Mouse (Mus musculus) adrenal gland, adult 18-20 months (tissue): ENCODE measurements around the gene Gars. TPM values are rescaled to one million over a fixed set of nuclear protein-coding genes. Genes with fewer than 3 reads are reported as not detected.

ENCODE experiments used
- DNase-seq, 2 experiments: peaks; one replicate each; pipeline ENCODE4 v3.0.0; 2021 to 2022; ENCODE audit warnings: low spot score in 2 of 2
- long read RNA-seq, 2 experiments: library from polyadenylated mRNA; stranded (forward); transcript quantifications; one replicate each; pipeline ENCODE4 v2.0.0; 2021
- total RNA-seq, 2 experiments: library from RNA; stranded (reverse); gene quantifications; 1 replicate in 1 of 2; 2 replicates in 1 of 2; pipeline ENCODE4 v1.2.3; 2021

Gene Gars
- 10 to 100 TPM; 72.0 to 86.6 TPM for total RNA-seq
- long read RNA-seq, experiment 1, transcript Gars-201 (17 exons, 2,380 nt) = major isoform, 100 of 109 reads
- long read RNA-seq, experiment 1, partial matches to known transcripts = 3 of 109 reads
- long read RNA-seq, experiment 1, other reads (novel, unspliced or antisense) = 6 of 109 reads
- long read RNA-seq, experiment 2, transcript Gars-201 (17 exons, 2,380 nt) = major isoform, 210 of 237 reads
- long read RNA-seq, experiment 2, partial matches to known transcripts = 21 of 237 reads
- long read RNA-seq, experiment 2, other reads (novel, unspliced or antisense) = 6 of 237 reads

DNA sequence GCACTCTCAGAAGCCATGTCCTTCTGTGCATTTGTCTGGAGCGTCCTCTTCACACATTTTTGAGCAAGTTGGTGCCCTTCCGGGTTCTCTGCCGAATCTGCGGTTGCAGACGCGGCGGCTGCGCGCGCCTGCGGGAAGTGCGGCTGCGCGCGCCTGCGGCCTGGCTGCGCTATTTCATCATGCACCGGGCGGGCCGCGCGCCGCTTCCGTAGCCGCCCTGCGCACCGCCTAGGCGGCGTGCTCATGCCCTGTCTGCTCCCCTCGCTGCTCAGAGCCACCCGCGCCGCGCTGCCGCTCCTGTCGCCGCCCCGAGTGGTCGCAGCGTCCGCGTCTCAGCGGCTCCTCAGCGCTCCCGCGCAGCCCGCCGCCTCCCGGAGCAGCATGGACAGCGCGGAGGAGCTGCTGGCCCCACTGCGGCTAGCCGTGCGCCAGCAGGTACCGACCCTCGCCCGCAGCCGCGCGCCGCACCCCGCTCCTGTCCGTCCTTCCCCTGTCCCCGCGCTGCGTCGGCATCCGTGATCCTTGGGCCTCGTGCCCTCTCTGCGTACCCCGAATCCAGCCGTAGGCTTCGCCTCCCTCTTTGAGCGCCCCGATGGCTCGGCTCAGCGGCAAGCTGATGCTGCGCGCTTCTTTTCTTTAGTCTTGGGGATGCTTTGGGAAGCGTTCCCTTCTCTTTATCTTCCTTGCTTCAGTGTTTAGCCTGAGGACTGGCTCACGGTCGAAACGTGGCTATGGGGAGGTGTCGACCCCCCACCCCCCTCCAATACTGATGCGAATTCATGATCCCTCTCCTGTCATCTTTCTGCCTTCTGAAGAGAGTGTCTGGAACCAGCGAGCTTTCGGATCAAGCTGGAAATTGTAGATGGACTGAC is at the start of gene Gars:
Gene Gars (plus strand): TSS at position 209 of the 872 bp plus-strand sequence.
- peak; percentile 81 to 86 for DNase-seq

DNA sequence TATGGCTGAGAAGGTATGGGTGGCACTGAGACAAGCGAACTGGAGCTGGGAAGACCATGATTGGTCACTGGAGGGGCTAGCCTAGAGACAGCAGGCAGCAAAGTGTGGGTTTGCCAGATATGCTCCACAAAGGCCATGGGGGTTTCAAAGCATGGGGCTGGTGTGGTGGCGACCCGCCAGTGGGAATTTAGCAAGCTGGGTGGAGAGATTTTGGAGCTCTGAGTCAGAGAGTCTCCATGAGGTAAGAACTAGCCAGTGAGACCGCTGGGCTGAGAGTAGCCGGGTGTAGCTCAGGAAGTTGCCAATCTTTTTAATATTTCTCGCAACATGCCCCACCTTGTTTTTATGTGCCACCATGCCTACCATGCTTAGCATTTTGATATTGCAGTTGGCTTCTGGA is 49.7 kb upstream of the Gars start:
- DNase-seq = no peak

DNA sequence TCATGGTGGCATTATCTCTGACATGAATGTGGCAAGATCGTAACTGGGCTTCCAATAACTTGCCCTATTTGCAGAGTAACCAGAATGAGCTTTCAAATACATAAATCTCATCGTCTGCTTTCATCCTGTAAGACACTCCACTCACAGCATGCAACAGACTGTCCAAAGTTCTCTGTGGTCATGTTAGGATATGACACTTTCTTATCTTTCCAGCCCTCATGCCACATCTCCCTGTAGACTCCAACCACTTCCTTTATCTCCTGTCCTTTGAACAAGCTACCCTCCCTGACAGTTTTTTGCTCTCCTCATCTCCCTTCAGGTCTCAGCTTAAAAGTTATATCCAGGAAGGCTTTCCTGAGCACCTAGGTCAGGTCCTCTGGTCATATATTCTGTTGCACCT is 46.6 kb upstream of the Gars start:
- DNase-seq = no peak

DNA sequence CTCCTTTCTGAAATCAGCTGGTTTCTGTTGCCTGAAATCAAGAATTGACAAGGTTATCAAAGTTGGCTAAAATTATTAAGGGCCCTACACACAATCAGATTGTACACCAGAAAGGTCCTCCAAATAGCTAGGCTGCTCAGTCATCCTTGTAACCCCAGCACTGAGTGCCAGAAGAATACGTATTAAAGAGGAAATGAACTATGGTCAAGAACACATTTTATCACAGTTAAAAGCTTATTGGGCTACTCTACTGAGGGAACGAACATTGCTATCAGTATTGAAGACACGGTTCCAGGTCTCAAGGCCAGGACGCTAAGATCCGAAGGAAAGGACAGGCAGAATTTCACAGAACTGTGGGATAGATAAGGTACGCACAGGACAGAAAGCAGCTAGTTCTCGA is 45.7 kb upstream of the Gars start:
- DNase-seq = no peak

DNA sequence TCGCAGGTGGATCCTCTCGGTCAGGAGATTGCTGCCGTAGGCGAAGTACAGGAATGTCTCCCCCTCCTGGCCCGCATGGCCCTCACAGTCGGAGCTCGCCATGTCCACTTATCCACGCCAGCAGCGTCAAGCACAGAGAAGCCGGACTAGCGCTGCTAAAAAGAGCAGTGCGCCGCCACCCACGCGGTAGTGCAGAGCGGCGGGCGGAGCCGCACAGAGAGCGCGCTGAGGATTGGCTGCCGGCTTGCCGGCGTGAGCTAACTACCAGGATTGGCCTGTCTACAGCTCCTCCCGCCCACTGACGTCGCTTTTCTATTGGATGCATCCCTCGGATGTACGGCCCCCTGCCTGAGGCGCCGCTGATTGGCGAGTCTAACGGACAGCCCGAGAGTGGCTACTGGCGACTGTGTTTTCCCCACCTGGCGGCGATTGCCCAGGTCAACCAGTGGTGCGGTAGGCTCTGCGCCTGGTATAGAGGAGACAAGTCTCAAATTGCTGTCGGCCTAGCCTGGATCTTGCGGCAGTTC is 45.0 kb upstream of the Gars start, which contains the start of gene Ggct:
Gene Ggct (minus strand): TSS at position 217 of the 527 bp plus-strand sequence.
- peak; percentile 91 to 92 for DNase-seq

DNA sequence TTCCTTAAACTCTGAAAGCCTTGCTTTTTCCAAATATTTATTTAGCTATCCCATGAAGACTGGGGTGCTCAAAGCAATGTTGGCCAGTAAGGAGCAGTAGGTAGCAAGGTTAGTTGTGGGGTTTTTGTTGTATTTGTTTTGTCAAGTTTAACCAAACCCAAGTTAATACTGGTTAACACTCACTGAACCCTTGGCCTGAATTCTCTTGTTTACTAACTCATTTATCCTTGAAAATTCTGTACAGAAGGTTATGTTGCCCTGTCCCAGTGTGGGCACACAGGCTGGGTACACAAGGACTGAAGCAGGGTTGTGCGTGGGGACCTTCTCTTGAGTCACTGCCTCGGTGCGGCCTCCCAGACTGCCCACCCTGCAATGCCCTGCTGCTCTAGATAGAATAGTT is 41.4 kb upstream of the Gars start:
- no peak for DNase-seq

DNA sequence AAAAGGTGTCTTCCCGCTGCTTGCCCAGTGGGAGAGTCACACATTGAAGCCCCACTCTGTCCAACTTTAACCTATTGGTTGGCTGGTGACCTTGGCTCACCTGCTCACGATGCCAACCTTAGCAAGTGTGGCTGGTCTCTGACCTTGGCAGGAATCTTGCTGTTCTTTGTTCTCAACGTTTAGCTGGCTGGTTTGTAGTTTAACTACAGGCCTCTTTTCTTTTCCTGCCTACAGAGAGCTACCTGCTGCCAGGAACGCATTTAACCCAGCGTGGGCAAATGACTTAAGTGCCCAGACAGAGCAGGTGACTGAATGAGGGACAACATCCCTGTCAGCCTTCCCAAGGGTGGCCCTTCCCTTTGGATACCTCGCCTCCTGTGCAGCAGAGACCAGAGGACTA is 40.1 kb upstream of the Gars start:
- DNase-seq = no peak

DNA sequence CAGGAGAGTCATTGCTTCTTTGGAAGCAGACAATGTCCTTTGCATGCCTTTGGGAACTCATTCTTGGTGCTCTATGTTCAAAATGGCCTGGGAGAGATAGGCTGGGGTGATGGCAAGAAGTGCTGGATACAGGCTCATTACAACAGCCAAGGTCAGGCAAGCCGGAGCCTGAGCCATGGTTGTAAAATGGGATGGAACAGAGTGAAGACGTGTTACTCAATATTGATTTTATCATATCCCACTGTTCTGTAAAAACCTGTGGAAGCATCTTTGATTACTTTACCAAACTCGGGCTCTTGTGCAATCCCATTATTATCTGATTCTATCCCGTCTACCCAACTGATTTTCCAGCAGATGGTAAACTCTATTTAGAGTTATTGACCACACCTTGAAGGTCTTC is 36.5 kb upstream of the Gars start:
- no peak for DNase-seq

DNA sequence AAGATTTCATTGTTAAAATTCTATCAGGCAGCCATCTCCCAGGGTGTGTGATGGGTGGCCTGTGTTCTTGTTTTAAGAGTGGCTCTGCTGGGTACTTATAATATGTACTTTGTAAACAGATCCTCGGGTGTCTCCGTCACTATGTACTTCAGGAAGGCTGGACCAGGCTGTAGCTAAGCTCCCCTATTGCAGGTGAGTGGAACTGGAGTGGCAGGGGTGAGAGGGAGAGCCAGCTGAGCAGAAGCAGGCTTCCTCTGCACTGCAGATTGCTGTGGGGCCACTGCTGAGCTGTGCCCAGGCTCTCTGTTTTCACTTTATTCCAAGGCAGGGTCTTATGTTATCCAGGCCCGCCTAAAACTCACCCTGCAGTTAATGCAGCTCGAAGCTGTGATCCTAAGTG is 35.4 kb upstream of the Gars start:
- DNase-seq = no peak

DNA sequence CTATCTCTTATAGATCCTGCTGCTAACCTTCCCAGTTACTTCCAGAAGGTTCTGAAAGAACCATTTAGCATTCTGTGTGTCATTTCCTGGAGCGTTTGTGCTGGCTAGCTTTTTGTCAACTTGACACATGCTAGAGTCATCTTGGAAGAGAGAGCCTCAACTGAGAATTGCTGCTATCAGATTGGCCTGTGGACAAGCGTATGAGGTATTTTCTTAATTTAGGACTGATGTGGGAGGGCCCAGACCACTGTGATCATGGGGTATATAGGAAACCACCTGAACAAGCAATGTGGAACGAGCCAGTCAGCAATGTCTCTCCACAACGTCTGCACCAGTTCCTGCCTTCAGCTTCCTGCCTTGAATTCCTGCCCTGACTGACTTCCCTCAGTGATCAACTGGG is 34.2 kb upstream of the Gars start:
- no peak for DNase-seq

DNA sequence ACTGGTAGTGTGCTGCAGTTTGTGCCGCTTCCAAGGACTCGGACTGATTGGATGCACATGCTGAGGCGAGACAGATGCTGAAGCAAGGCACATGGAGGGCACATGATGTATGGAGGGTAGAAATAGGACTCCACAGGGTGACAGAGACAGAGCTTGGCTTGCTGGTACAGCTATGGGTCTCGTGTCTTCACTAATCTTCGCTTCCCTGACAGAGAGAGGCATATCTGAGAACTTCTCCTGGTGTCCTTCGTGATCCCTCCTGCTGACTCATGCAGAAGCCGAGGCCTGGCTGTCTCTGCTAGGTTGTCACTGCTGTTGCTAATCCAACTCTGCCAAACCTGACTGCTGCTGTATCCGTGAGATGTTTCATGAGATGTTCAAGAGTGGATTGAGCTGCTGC is 29.4 kb upstream of the Gars start:
- no peak for DNase-seq

DNA sequence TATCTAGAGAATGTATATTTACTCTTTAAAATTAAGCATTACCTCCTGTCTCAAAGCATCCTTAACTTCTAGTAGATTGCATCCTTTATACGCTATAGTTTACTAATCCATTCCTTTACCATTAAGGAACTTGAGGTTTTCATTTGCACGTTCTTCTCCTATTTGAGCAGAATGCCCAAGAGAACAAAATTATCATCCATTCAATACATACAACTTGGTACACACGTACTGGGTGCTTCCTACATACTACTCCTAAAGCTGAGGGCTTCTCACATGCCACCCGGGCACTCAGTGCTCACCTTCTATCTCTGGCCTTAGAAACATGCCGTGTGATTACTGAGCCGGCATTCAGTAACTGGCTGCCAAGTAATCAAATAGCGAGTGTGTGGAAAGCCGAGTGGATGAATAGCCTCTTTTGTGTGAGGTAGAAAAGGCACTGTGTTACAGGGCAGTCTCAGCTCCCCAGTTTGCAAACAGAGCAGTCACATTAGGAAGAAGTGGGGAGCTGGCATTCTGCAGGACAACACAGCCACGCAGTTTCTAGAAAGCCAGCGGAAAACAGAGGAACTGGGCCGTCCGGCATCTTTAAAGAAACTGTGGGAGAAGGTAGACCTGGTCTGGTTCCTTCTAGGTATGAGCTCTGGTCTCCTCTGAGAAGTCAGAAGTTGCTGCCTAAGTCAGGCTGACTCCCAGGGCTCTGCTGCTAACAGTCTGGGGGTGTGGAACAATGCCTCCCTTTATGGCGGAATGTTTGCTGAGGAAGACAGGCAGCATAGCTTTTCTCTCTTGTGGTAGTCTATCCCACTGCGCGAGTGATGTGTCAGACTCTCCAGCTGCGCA is 28.2 kb upstream of the Gars start:
- DNase-seq = no peak

DNA sequence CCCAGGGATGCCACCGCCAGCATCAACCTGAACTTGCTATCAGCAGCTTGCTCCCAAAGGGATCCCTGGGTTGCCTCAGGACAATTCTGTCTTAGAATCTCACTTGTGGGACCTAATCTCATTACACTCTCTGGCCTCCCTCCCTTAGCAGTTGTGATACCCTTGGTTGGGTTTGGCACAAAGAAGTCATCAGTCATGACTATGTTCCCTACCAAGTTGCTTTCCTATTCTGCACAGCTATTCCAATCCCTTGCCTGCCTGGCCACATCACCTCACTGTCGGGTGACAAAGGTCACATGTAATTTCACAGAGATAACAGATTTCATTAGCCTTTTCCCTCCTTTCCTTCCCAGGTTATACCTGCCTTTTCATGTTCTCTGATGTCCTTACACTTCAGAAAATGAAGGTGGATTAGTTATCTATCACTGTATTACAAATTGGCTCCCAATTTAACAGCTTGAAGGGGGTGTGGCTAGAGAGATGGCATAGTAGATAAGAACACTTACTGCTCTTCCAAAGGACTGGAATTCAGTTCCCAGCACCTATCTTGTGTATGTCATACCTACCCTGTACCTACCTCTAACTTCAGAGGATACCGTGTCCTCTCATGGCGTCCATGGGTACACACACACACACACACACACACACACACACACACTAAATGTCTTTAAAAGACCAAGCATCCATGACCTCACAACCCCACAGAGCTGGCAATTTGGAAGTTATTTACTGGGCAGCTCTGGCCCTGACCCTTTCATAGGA is 27.3 kb upstream of the Gars start:
- no peak for DNase-seq

DNA sequence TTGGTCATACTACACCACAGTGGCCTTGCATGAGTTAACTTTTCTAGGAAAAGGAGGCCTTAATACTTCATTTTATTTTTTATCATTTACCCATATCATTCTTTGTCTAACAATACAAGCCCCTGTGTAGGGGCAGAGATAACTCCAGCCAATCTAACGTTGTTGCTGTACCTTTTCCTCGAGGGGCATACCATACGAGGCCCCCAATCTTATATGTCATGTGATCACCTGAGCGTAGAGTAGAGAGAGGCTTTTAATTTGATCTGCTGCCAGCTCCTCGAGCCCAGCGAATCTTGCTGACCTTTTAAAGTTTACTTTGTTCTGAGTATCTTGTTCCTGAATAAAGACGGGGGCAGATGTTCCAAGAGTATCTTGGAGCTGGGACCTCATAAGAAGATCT is 25.3 kb upstream of the Gars start:
- DNase-seq = no peak

DNA sequence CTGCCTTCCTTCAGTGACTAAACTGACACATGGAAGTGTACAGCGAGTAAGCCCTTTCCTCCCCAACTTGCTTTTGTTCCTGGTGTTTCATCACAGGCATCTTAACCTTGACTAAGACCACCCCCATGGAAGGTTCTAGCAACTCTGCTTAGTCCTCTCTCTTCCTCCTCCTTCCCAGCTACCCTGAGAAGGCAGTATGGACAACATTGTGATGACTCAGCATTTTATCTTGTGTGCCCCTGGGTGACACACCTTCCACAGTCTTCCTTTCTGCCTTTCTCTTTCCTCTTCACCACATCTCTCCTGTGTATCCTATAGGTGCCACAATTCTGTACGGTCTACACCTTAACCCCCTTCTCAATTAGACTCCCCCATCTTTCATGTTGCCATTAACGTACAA is 23.6 kb upstream of the Gars start:
- DNase-seq = no peak

DNA sequence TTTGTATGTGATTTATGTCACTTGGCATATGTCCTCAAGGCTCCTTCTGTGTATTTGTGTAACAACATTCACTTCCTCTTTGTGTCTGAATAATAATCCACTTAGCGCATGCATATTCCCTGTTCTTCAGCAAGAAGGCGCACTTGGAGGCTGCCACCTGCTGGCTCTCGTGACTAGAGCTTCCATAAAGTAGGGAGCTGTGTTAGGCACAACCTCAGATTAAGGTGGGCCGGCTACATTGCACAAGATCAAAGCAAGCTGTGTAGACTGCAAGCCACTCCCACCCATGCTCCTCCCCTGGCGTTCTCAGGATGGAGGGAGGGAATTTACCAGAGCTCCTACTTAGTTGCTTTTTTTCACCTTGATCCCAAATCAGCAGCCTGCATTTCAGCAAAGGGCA is 21.6 kb upstream of the Gars start:
- DNase-seq = peak in 1 of 2 experiments; percentile 34

DNA sequence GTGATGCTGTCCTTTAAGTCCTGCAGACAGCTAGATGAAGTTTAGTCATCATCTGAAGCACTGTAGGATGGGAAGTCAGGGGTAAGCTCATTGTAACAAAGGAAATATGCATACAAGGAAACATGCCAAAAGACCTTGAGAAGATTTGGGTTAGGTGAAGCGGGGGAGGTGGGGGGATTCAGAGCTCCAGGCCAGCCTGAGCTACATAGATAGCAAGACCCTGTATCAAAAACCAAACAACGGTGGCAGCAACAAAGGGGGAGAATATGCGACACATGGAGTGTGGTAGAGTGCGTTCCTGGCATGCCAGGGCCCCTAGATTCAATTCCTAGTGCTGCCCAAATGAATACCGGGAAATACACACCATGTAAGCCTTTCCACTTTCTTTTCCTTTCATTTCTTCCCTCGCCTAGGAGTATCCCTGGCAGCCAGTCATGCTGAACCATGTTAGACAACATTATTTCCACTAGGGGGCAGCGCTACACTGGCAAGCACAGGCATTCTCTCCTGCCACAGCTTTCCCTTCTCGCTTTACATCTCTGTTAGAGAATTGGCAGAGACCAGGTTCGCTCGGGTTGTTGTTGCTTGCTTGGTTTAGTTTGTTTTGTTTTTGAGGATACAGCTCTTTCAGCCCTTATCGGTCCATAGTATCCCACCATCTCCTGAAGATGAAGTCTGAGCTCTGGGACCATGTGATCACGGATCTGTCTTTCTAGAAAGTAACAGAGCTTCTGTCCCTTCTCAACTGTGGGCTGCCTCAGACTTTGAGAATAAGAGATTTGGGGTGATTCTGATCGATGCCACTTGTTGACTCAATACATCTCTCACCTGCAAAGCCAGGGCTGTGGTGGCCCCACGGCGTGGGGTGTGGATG is 20.9 kb upstream of the Gars start:
- DNase-seq = no peak

DNA sequence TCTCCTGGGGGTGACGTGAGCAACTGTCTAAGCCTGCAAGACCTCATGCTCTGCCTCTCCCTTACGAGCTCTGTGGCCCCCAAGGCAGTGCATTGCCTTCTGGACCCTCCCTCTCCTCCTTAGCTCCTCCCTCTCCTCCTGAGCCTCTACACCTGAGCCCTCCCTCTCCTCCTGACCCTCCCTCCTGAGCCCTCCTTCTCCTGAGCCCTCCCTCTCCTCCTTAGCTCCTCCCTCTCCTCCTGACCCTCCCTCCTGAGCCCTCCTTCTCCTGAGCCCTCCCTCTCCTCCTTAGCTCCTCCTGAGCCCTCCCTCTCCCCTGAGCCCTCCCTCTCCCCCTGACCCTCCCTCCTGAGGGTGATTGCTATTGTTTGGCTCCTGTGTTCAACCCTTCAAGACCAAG is 19.4 kb upstream of the Gars start:
- DNase-seq = no peak

DNA sequence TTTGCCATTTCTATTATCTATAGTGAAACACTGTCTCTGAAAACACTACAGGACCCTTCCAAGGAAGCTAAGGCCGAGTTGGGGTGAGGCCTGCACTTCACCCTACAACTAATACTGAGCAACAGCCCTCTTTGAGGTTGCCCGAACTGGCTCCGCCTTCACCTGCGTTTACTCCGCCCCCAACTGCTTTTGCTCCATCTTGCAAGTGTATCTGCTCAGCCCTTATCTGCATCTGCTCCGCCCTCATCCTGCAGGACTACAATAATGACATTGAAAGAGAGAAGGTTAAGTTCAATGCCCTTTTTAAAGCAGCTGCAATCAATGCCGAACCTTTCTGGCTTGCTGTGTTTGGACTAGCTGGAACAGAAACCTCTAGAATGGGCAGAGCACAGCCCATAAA is 16.0 kb upstream of the Gars start:
- DNase-seq = no peak

DNA sequence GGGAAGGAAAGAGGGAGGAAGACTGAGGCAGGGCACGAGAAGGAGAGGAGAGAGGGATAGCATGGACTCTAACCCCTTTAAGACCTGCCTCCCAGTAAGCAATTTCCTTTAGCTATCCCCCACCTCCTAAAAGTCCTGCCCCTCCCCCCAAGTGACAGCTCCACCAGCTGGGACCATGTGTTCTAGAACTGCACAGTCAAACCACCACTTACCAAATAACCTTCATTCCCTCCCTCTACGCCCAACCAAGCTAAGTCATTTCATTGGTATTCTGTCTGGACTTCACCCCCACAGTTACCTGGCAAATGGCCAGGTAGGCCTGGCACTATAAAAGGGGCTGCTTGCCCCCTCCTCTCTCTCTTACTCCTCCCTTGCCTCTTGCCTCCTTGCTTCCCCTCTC is 10.2 kb upstream of the Gars start:
- no peak for DNase-seq
